Mouse (Mus musculus) hindbrain, postnatal 0 days (tissue): ENCODE results near the gene Ptger4. TPM values are rescaled to one million over a fixed set of nuclear protein-coding genes. Genes with fewer than 3 reads are reported as not detected.

Experiments
- ATAC-seq: fragments of 200-750 bp; cut with Nextera tagmentation; 2 replicates; pipeline ENCODE4 v1.8.0; 2017; ENCODE audit warnings: mild to moderate bottlenecking, moderate TSS enrichment, moderate library complexity
- DNase-seq: peaks from one replicate; pipeline ENCODE4 v3.0.0-alpha.2; 2015; ENCODE audit warnings: low spot score
- H3K27ac ChIP-seq: fragments of 300-500 bp; sonication (generic); 2 replicates; pipeline ENCODE4 v1.5.1; 2014; ENCODE audit warnings: mild to moderate bottlenecking
- H3K27me3 ChIP-seq: fragments of 300-500 bp; sonication (generic); 2 replicates; pipeline ENCODE4 v1.6.1; 2014; ENCODE audit warnings: low read length, mixed read lengths; ENCODE audit not compliant: insufficient read depth
- H3K36me3 ChIP-seq: fragments of 300-500 bp; sonication (generic); 2 replicates; pipeline ENCODE4 v1.6.1; 2014; ENCODE audit warnings: low read length, mixed read lengths; ENCODE audit not compliant: insufficient read depth
- H3K4me1 ChIP-seq: fragments of 300-500 bp; sonication (generic); 2 replicates; pipeline ENCODE4 v1.6.1; 2014; ENCODE audit warnings: antibody characterized with exemption, low read length, mixed read lengths; ENCODE audit not compliant: insufficient read depth
- H3K4me2 ChIP-seq: fragments of 300-500 bp; sonication (generic); 2 replicates; pipeline ENCODE4 v1.6.1; 2014; ENCODE audit warnings: low read depth, mild to moderate bottlenecking, low read length, moderate library complexity, mixed read lengths
- H3K4me3 ChIP-seq: fragments of 300-500 bp; sonication (generic); 2 replicates; pipeline ENCODE4 v1.5.1; 2014; ENCODE audit warnings: low read length
- H3K9ac ChIP-seq: fragments of 300-500 bp; sonication (generic); replicated peaks from 2 replicates; pipeline ENCODE4 v1.6.1; 2014; ENCODE audit warnings: mild to moderate bottlenecking, low read length, moderate library complexity, mixed read lengths
- H3K9me3 ChIP-seq: fragments of 300-500 bp; sonication (generic); 2 replicates; pipeline ENCODE4 v1.6.1; 2016; ENCODE audit warnings: low read length, mixed read lengths
- CTCF ChIP-seq: IDR thresholded peaks from 2 replicates; pipeline ENCODE4 v1.5.1; 2016; ENCODE audit warnings: antibody characterized with exemption, control low read depth, low read depth
- WGBS: fragments of 180-500 bp; shearing (Covaris S2); extraction: QIAGEN DNeasy Blood & Tissue Kit; methylation state at CpG from one replicate; pipeline ENCODE4 v1.1.7; 2014; 5-methylcytosine and 5-hydroxymethylcytosine counted together
- polyA plus RNA-seq: library from polyadenylated mRNA; unstranded; fragments of >200 nt; fragmentation: Nextera tagmentation; extraction: Ambion mirVana; gene quantifications from 2 replicates; pipeline ENCODE4 v1.2.1, GENCODE M21; 2015
- total RNA-seq: library from RNA; depleted of rRNA; stranded (reverse); fragments of >200 nt; gene quantifications from 2 replicates; pipeline ENCODE4 v1.2.3, GENCODE M21; 2014

Gene Ptger4
- total and polyA plus RNA-seq, 2 experiments from 2014 or later: 3.0 to 4.7 TPM

DNA sequence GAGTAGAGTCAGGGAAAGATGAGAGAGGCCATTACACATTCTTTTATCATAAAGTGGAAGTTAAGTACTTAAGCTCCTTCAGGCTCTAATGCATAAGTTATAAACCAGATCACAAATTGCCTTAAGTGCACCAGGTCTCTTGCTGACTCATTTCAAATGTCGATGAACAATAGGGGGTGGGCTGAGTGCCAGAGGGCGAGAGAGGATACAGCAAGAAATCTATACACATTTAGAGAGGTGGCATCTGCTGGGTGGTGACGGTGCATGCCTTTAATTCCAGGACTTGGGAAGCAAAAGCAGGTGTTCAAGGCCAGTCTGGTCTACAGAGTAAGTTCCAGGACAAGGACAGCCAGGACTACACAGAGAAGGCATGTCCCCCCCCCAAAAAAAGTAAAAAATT is 22.1 kb upstream of the Ptger4 start:
- no peak for TF ChIP-seq CTCF
- no peak for ATAC-seq

DNA sequence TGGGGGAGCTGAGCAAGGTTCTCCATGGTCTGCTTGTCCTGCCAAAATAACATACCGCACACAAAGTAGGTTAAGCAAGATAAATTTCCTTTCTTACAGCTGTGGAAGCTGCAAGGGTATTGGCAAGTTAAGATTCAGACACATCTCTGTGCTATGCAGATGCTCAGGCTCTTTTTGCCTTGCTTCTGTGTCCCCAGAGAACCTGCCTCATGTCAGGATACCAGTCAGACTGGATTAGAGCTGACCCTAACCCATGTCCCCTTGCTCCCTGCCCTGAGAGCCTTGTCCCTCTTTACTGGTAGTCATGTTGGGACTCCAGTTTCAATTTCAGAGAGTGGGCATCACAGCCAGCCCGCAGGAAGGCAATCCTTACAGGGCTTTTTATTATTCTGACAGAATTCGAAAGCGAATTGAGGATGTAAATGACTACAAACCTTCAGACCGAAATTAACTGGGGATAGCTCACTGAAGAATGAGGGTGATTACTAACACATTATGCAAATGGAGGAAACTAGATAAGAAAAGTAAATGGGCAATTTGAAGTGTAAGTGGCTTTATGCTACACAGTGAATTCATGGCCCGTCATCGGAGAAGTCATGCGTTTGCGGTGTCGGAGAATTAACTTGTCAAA is 19.0 kb upstream of the Ptger4 start:
- no peak for TF ChIP-seq CTCF
- no peaks in the 10 kb centered on the region for H3K9me3 ChIP-seq
- no peak overlapping the region for H3K4me2 ChIP-seq
- H3K27ac ChIP-seq: no peak overlapping the region
- no peaks in the 10 kb centered on the region for H3K27me3 ChIP-seq
- ATAC-seq (no peak), DNase-seq (no peak)
- no peaks in the 10 kb centered on the region for H3K4me1 ChIP-seq
- WGBS: 75% methylated on average over 10 of the region's 10 CpGs
- no peak overlapping the region for H3K9ac ChIP-seq
- no peak overlapping the region for H3K4me3 ChIP-seq
- no peaks in the 10 kb centered on the region for H3K36me3 ChIP-seq

More for the DNA sequence above, 22.1 kb upstream of the Ptger4 start:
- Histone ChIP-seq H3K4me2 (no peak overlapping the region), H3K9ac (no peak overlapping the region), H3K36me3 (no peaks in the 10 kb centered on the region), H3K27me3 (no peaks in the 10 kb centered on the region), H3K4me1 (no peaks in the 10 kb centered on the region), H3K9me3 (no peaks in the 10 kb centered on the region), H3K27ac (no peak overlapping the region), H3K4me3 (no peak overlapping the region)
- no peak for DNase-seq
- 79% methylated on average over 3 of the region's 3 CpGs for WGBS

GRCm38 (mm10) chr15:5262095-5262667 is 18.2 kb upstream of the Ptger4 start:
- WGBS: 72% methylated on average over 13 of the region's 13 CpGs
- Histone ChIP-seq H3K27ac (no peak overlapping the region), H3K4me1 (no peaks in the 10 kb centered on the region), H3K4me2 (no peak overlapping the region), H3K36me3 (no peaks in the 10 kb centered on the region), H3K9ac (no peak overlapping the region), H3K9me3 (no peaks in the 10 kb centered on the region), H3K27me3 (no peaks in the 10 kb centered on the region), H3K4me3 (no peak overlapping the region)
- DNase-seq (no peak), ATAC-seq (no peak)
- TF ChIP-seq CTCF: no peak

GRCm38 (mm10) chr15:5261004-5261403 is 17.0 kb upstream of the Ptger4 start:
- Histone ChIP-seq H3K4me1 (no peaks in the 10 kb centered on the region), H3K27ac (no peak overlapping the region), H3K9ac (no peak overlapping the region), H3K36me3 (no peaks in the 10 kb centered on the region), H3K4me3 (no peak overlapping the region), H3K27me3 (no peaks in the 10 kb centered on the region), H3K4me2 (no peak overlapping the region), H3K9me3 (no peaks in the 10 kb centered on the region)
- WGBS: 90% methylated on average over 3 of the region's 3 CpGs
- ATAC-seq: no peak
- TF ChIP-seq CTCF: no peak
- no peak for DNase-seq

DNA sequence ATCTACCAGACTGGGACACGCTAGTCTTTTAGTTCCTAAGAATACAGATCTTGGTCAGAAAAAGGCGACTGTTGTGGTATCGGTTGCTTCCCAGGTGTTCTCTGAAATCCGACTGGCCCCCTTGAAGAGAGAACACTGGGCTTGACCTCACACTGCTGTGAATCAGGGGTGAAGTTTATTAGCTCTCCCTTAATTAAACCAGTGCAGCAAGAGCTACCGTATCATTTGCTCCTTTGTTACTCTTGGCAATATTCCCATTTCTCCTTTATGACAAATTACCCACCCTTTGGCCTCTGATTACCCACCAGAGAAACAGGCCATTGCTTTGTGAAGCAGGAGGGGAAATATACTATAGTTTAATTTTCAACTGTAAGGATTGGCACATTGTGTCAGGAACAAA is 16.2 kb upstream of the Ptger4 start:
- Histone ChIP-seq H3K36me3 (no peaks in the 10 kb centered on the region), H3K9ac (no peak overlapping the region), H3K4me1 (no peaks in the 10 kb centered on the region), H3K27me3 (no peaks in the 10 kb centered on the region), H3K27ac (no peak overlapping the region), H3K4me2 (no peak overlapping the region), H3K4me3 (no peak overlapping the region), H3K9me3 (no peaks in the 10 kb centered on the region)
- TF ChIP-seq CTCF: no peak
- WGBS: 30% methylated on average over 5 of the region's 5 CpGs
- DNase-seq (no peak), ATAC-seq (no peak)

DNA sequence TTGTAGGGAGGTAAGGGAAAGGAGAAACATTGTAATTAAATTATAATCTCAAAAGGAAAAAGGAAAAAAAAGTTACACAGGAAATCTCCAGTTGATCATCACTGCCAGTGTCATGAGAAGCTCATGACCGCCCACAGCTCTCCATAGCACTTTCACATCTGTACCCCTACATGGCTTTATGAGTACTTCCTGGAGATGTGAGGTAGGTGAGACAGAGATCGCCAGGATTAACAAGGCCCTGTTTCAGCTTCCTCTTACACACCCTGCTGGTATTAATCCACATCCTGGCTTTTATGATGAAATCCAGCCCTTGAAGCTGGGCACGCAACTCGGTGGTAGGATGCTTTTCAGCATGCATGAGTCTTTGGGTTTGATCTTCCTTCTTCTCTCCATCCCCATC is 6.2 kb upstream of the Ptger4 start:
- WGBS: 78% methylated on average over 4 of the region's 4 CpGs
- H3K4me3 ChIP-seq: no peak overlapping the region
- no peaks in the 10 kb centered on the region for H3K9me3 ChIP-seq
- no peaks in the 10 kb centered on the region for H3K36me3 ChIP-seq
- no peaks in the 10 kb centered on the region for H3K4me1 ChIP-seq
- DNase-seq (no peak), ATAC-seq (no peak)
- H3K9ac ChIP-seq: no peak overlapping the region
- no peak overlapping the region for H3K4me2 ChIP-seq
- peaks cover 6% of the 10 kb centered on the region; the same call in 1 of the 2 replicates for H3K27me3 ChIP-seq
- TF ChIP-seq CTCF: no peak
- H3K27ac ChIP-seq: no peak overlapping the region
